Mouse (Mus musculus): ENCODE results near the gene Wdr25.

Wdr25 gene

DNA sequence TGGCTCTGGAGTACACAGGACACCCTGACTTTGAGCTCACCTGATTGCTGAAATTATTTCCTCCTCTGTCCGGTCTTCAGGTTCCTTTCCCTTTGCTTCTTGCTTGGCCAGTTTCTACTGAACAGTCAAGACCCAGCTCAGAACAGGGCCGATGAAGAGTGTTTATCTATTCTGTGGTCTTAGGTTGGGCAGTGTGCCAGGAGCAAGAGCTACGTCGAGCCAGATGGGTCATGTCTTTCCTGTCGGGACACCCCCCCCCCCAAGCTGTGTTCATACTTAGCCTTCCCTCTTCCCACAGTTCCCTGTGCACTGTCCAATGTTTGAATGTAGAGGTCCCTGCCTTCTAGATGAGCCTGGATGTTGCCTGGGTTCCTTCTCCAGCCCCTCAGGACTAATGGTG, 7.9 kb downstream of the Wdr25 start:
- peak; percentile 32 for DNase-seq

DNA sequence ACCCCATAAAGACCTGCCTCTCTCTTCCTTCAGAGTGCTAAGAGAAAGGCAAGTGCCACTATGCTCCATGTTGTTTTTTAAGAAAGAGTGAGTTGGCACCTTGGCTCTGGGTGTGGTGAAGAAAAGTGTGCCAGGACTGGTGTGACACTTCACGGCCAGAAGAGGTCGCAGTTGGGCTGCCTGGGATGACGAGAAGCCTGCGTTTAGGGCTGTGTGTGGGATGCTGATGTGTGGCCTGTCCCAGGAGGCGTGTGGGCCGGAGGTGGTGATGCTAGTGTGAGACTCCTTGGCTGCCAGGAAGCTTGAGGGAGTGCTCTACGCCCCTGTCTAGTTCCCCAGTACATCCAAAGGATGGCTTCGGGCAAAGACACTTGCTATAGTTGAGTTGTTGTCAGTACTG, 9.5 kb downstream of the Wdr25 start:
- DNase-seq, result peak; percentile 49

DNA sequence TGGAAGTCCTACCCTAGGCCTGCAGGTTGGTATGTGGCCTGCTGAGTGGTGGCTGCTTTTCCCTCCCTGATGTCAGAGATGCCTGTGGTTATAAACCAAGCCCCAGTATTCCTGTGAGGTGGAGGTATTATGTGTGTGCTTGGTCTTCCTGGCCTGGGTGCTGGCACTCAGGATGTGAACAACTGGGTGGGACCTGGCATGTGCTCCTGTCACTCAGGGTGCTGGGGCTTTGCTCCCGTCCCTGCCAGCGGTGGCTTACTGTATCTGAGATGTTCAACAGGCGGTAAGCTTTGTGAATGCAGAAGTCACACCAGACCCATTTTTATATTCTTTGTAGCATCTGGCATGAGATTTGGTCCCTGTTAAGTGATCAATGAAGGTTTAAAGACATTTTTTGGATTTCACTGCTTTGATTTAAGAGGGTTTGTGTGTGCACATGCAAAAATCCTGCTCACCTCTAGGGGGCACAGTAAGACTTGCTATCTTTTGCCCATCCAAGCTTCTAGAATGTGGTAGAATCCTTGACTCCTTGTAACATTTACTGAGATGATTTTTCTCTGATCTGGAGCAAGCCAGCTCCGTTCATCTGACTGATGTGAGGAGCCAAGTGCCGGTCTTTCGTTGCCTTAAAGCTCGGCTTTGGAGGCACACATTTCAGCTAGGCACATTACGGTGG, 10.3 kb downstream of the Wdr25 start:
- peak; percentile 68 for DNase-seq

DNA sequence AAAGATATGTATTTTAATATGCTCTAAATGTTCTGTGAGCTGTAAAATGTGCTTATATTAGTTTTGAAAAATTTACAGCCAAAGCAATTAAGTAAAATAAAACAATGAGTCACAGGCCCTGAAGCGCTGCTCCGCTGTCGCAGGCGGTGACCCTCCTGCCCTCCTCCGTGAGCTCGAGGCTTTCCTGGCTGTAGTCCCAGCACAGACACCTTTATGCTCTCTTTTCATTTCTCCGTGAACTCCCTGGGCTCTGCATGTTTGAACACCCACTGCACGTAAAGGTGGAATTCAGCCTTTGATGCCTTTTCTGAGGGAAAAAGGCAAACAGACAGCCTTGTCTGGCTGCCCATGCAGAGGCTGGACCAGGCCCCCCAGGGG, 10.8 kb downstream of the Wdr25 start:
- DNase-seq, result peak; percentile 14

DNA sequence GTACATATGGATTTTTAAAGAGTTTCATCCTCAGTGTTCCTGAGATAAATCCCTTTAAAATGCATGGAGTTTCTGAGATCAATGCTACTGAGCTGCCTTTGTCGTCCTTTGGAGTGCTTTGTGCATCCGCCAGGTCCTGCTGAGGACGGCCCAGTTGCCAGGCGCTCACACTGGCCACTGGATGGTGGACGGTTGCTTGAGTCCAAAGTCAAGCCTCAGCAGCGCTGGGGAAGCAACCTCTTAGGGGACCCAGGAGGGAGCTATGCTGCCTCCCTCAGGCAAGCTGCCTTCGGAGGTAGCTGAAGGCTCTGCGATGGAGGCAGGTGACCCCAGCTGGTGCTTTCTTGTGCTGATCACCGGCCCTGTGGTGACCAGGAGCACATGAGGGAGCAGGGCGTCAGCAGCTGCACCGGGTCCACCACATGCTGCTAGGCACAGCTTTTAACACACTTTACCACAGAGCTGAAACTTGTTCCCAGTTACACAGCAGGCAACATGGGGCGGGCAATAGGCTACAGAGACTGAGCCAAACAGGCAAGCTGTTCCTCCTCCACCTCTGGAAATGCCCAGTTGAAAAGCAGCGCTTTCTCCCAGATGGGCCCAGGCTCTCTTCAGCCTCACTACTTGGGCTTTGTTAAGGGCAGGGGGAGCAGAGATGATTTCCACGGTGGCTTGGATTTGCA, 12.3 kb downstream of the Wdr25 start:
- peak; percentile 18 for DNase-seq

DNA sequence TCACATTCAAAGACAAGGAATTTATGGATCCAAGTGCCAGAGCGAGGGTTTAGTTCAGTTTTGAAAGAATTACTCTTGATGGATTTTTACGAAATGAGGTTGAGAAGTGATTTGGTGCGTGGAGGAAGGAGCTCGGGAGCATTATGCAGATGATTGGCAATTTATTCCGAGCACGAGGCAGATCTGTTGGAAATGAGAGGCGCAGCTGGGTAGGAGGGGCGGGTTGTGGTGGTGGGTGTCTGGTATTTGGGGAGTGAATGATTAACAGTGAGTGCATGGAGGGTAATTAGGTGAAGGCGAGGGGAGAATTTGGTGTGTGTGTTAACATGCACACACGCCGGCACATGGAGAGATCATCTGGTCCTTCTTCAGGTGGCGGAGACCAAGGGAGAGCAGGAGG, 13.0 kb downstream of the Wdr25 start:
- peak; percentile 19 for DNase-seq

DNA sequence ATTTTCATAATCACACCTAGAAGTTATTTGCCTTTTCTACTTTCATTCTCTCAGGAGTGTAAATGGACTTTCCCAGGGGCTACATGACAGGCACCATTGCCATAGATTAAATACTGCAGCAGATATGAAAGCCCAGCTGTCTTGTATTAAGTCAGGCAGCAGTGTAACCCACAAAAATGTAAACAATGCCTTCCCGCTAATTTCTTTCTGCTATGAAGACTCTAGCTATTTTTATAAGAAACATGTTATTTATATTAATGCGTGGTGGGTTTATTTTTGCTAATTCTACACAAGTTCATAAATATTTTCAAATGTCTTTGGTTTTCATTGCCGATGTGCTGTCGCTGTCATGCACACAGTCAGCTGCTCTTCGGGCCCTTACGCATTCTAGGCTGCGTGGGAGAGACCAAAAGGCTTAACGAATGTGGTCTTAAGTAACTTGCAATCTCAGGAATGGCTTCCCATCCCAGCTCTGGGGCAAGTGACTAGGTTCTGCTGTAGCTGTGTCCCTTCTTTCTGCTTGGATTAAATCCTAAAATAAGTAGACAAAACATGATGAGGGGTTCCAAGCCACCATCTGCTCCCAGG, 16.5 kb downstream of the Wdr25 start:
- no peak for DNase-seq

DNA sequence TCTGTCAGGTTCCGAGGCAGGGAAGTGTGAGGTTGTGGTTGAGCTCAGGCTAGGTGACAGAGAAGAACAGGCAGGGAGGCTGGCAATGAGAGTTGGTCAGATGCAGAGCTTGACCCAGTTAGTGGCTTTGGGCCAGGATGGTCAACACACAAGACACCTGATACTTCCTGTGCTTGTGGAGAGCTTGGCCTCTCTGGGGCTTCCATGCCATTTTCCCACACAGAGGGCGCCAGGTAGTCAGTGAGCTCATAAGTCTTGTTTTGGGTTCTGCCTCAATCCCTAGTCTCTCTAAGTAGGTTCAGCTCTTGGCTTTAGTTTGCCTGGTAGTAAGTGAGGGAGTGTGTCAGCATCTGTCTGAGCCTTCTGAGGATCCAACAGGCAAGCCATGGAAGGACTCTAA, 19.0 kb downstream of the Wdr25 start:
- DNase-seq, result no peak

DNA sequence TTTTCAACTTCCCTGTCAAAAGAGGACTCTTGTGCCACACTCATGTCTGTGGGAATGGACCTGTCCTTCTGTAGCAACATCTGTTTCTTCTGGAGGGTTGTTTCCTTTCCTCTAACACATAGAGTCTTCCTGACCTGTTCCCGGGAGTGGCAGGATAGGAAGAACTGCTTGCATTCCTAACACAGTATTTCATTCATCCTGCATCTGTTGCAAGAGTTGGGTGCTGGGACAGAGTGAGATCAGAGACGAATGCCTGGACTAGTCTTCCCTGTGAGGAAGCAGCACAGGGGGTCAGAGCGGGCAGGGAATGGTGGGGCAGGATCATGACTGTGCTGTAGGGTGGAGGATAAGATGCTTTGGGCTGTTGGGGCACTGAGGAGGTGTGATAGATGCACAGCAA, 20.8 kb downstream of the Wdr25 start:
- no peak for DNase-seq

DNA sequence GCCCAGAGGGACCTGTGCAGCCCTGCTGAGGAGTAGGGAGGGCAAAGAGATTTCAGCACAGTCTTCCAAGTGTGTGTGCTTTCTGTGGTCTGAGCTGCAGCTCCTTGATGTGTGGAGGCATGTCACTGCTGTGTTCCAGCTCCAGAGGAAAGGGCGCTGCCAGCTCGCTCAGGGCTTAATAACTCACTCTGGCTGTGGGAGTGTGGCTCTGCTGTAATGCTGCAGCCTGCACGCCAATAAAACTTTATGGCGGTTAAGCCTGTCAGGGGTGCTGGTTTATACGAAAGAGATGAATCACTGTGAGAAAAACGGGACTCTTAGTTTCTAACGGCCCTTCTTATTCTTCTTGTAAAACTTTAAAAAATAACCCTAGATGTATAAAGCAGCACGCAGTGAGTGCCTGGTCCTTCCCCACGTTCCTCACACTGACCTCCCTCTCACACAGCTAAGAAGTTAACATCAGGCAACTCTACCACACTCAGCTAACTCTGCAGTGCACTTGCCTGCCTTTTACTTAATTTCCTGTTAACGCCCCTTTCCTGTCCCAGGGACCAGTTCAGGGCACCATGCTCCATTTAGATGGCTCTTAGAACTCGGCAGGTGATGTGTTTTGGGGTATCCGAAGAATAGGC, 21.4 kb downstream of the Wdr25 start:
- no peak for DNase-seq

DNA sequence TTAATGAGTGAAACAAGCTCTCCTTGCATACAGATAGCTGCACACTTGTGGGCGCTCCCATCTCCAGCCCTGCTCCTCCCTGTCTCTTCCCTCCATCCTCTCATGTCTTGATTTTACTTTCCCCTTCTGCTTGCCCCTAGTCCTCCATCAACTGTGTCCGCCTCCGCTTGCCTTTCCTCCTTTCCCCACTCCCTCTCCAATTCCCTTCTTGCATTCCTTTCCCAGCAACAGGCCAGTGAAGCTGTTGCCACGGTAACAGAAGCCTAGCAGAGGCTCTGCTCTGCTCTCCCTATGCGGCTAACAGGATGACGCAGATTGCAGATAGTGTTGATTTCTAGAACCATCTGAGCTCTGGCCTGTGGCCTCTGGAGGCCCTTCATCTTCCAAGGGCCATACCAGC, 22.5 kb downstream of the Wdr25 start:
- DNase-seq, result peak; percentile 38

DNA sequence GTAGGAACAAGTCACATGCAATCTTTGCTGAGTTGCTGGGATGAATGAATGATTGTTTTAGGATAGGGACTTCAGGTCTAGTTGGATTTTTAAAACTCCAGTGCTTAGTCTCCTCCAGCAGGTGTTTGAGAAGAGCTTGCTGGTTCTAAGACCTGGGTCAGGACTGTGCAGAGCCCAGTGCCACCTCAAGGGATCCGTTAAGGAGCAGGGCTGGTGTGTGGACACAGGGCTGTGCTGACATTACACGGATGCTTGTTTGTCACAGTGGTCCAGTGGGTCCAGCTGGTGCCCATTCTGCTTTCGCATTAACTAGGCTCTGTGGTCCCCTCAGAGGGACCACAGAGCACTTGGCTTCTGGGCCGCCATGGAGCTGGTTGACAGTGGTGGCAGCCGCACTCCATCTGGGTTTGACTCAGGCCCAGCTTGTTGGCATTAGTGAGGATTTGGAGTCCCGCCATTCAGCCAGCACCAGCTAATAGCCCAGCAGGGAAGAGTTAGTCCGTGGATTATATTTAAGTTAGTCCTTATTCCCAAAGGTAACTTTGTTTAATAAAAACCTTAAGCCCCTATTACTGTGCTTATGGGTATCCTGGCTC, 23.1 kb downstream of the Wdr25 start:
- DNase-seq, result no peak

DNA sequence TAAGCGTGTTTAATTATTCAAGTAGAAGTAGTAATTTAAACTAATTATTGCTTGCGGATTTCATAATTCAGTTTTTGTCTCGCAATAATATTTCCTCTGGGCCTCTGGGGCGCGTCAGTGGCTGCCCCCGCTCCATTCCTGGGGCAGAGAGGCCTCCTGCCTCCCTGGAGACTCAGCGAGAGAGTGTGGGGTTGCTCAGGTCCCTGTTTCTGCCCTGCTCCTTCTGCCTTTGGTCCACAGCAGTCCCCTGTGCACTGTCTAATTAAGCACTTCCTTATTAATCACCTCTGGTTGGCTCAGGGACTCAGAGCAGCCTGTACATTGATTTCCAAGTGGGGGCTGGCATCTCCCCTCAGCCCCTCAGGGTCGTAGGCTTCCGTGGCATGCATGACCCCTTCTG, 24.1 kb downstream of the Wdr25 start:
- no peak for DNase-seq

DNA sequence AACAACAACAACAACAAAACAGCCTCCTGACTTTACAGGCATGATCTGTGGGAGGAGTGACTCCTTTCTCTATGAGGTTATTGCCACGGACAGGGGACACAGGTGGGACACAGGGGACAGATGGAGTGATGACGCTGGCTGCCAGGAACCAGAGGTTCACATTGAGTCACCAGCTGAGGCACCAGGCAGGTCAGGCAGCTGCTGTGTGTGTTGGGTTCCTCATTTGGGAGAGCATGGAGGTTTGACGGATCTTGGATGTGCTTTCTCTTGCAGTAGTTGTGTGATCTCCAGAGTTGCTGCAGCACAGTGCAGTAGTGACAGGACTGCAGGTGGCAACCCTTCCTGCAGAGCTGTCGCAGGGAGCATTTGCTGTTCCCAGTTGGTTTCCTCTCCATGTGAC, 25.3 kb downstream of the Wdr25 start:
- no peak for DNase-seq

DNA sequence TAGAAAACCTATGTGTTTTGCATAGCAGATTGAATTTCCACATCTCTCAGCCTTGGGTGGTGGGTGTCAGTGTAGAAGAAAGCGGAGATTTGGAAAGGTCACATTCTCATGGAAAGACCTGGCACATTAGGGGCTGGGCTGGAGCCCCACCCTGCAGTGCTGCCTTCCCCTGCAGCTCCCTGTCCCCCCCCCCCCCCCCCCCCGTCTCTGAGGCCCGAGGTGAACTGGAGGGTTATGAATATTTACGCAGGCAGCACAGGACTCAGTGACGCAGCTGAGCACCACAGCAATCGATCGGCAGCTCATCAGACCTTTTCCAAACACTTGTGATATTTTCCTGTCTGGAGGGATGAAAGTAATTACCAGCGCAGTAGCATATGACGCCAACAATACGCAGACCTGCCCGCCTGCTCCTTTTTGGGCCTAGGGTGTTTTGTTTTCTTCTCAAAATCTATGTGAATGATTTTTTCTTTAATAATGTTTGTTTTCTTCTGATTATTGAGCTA, 33.2 kb downstream of the Wdr25 start:
- DNase-seq, result no peak

DNA sequence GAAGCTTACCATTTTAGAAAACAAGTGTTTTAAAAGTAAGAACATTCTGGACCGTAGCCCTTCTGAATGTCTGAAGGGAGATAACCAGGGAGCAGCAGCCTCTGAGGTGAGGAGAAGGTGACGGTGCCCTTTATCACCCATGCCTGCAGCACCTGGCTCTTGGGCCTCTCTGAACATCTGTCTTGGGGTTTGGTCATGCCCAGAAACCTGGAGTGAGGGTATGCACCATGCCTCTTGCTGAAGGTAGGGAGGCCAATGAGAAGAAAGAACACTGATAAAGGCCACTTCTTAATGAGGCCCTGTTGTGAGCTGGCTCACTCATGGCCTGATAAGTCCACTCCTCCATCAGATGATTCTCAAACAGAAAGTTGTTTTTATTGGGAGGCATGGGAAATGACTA, 34.8 kb downstream of the Wdr25 start:
- no peak for DNase-seq

DNA sequence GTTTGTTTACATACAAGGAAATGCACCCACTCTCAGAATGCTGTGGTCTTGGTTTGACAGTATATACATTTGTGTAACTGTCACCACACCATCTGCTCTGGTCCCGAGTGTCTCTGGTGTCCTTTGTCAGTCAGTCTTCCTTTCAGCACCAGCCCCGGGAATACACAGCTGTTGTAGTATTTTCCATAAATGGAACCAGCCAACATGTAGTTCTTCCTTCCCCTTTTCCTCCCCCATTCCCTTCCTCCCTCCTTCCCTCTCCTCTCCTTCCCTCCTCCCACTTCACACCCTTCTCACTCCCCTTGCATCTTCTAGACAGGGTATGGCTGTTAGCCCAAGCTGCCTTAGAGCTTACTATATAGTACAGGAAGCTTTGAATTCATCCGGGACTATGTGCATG, 36.0 kb downstream of the Wdr25 start:
- no peak for DNase-seq

DNA sequence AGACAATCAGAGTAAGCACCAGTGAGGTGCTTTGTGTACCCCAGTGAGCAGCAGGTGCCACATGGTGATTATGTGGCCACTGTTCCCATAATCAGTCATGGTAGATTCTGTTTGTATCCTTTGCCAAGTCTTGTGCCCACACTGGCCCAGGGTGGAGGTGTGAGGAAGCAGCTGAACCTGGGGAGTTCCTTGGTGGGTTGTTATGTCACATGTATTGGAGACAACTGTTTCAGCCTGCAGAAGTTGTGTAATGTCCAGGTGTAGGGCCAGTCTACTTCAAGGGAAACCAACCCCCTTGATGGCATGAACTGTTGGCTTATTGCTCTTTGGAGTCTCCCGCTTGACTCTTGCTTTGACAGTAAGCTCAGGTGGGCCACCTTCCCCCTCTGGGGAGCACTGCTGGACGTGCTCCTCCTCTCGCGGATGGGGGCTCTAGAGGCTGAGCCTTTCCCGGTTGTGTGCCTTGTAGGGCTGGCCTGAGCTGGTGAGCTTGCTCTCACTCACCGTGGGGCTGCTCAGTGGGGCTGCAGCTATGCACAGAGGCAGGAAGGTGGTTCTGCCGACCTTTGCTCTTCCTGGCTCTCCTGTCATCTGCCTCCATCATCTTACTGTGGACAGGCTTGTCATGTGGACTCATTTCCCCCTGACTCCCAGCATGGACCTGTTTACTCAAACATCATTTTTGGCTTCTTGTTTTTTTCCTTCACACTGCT, 38.1 kb downstream of the Wdr25 start:
- DNase-seq, result no peak

DNA sequence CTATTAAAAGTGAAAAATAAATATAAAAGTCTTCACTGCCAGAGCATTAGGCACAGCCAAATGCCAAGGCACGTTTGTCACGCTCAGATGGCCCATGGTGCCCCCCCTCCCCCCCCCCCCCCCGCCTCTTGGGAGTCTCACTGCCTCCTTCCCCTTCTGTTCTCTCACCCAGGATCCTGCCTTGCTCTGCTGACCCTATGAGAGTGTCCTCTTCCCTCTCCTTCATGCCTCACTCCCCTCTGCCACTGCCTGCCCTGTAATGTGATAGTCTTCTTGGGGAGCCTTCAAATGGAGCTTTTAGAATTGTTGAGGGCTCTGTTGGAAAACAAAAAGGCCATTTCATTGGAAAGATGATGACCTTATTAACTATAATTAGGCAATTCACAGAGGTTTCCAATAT, 38.7 kb downstream of the Wdr25 start:
- DNase-seq, result peak; percentile 21

DNA sequence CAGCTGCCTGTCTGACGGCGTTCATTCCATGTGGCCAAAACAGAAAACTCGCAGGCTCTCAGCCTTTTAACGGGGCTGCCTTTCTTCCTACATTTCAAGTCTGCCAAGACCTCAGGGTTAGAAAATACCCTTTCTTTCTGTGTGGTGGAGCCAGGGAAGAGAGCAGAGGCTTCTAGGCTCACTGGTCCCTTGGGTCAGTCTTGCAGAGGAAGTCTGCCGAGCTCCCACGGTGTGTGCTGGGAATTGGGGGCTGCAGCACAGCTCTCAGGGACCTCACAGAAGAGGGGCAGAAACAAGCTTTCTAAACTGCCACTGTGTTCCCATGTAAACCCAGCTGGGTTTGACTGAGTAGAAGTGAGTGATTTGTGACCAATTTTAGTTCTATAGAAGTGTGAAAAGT, 40.8 kb downstream of the Wdr25 start:
- no peak for DNase-seq

DNA sequence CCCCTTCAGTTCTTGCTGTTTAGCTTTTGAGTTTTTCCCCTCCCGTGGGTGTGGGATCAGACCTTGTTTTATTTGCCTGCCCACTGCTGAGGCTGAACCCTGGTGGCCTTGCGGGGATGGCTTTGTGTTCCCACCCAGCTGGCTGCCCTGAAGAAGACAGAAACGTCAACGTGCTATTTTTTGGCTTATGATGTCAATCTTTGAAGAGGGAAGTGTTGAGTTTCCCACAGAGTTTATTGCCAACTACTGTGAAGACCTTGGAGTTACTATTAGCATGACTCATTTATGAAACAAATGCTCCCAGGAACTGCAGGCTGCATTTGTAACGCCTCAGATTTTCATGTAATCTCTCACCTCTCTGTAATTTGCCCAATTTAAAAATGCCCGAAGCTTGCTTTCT, 43.4 kb downstream of the Wdr25 start:
- no peak for DNase-seq

DNA sequence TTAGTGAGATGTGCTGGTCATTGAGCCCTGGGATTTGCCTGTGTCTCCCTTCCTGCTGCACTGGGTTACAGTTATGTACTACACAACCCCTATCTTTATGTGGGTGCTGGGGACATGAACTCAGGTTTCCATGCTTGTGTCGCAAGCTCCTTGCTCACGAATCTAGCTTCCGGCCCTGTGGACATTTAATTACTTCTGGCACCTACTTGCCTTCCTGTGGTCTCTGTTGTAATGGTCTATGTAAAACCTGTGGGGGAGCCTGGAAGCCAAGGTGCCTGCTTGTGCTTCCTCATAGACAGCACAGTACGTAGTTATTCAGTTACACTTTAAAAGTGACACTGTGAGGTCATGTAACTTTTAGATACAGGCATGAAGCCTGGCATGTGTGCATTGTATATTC, 44.1 kb downstream of the Wdr25 start:
- no peak for DNase-seq

DNA sequence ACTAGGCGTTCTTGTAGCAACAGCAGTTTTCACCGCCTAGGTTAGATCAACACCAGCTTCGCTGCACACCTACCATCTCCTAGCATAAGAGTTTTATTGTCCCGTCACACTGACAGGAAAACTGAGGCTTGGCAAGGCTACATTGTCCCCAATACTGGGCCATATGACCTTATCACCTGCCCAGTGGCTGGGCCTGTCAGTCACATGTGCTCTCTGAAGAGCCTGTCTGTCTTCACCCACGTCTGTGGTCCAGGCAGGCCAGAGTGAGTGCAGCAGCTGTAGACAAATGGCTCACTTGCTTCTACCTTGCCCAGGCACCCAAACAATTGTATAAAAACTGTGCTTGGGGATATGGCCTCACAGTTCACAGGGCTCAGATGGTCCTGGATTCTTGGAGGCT, 45.4 kb downstream of the Wdr25 start:
- DNase-seq, result no peak
